Mouse (Mus musculus) bone marrow macrophage, adult 2 months (primary cell): Measurements from ENCODE around the gene Slc15a5. TPM values are rescaled to one million over a fixed set of nuclear protein-coding genes. Genes with fewer than 3 reads are reported as not detected.

Experiments used
- H3K27ac ChIP-seq: 2 replicates; pipeline ENCODE4 v1.5.1; 2012; ENCODE audit warnings: low read depth, low read length; ENCODE audit not compliant: insufficient read depth
- H3K4me1 ChIP-seq: 2 replicates; pipeline ENCODE4 v1.6.1; 2012; ENCODE audit warnings: low read length; ENCODE audit not compliant: control insufficient read depth, insufficient read depth
- H3K4me3 ChIP-seq: 2 replicates; pipeline ENCODE4 v1.5.1; 2012; ENCODE audit warnings: mild to moderate bottlenecking, low read length, moderate library complexity; ENCODE audit not compliant: insufficient read depth
- CTCF ChIP-seq: IDR thresholded peaks from 2 replicates; pipeline ENCODE4 v1.5.1; 2012; ENCODE audit warnings: low read depth, mild to moderate bottlenecking, low read length, moderate library complexity
- POLR2A ChIP-seq: IDR thresholded peaks from 2 replicates; pipeline ENCODE4 v1.6.1; 2012; ENCODE audit warnings: mild to moderate bottlenecking, low read depth, low read length, borderline replicate concordance
- polyA plus RNA-seq: library from polyadenylated mRNA; stranded (reverse); fragments of >200 nt; gene quantifications from 2 replicates; pipeline ENCODE4 v1.2.4, GENCODE M21; 2012; ENCODE audit not compliant: missing spikeins, insufficient read depth, insufficient read length

Gene Slc15a5
- polyA plus RNA-seq, 1 experiment, result not detected

DNA sequence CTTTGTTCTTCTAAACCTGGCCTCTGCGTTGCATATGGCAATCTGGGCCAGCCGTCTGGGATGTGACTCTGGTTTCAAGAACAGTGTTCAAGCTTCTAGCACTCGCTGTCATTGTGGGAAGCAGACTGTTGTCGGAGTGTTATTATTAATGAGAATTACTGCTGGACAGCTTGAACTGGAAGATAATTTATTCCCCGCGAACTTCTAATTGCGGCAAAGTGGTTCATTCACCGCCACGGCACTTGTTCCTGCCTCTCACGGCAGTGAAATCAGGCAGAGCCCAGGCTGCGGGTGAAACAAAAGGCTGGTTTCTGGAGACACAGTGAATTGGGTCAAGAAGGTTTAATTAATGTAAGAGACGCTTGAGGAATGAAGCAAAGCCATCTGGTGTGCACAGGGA is 99.9 kb downstream of the Slc15a5 start:
- Histone ChIP-seq H3K4me3 (no peak overlapping the region), H3K4me1 (no peaks in the 10 kb centered on the region), H3K27ac (no peak overlapping the region)
- no peak for TF ChIP-seq CTCF
- TF ChIP-seq POLR2A, result no peak

DNA sequence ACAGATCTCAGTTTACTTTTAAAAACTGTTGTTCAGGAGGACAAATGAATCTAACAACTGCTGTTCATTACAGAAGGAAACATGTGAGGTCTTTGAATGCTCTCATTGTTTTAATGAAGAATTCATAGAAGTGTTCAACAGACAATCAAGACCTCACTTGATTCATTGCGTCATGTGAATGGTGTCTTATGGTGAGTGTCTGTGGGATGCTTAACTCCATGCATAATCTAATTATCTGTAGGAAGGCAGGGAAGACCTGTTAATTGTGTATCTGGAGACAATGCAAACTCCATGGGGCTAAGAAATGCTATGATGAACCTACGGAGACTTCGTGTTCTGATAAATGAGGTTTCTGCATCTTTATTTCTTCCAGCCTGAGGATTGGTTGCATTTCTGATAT is 103.7 kb downstream of the Slc15a5 start:
- Histone ChIP-seq H3K4me1 (no peaks in the 10 kb centered on the region), H3K4me3 (no peak overlapping the region), H3K27ac (no peak overlapping the region)
- TF ChIP-seq POLR2A, result no peak
- no peak for TF ChIP-seq CTCF

DNA sequence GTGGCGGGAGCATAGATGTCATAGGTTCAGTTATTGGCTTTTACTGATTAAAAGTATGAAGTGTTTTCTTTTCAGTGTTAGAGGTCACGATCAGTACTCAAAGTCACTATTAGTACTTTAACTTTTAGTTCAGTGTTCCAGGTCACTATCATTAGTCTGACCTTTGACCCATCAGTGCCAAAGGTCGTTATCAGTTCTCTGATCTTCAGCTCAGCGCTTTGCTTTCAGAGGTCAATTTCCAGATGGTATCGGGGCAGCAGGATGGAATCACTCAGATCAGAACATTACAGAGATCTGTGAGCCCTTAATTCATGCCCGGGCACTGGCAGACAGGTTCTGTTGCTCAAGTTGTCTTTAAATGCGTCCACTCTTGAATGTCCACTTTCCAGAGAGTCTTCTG is 116.0 kb downstream of the Slc15a5 start:
- H3K4me3 ChIP-seq, result no peak overlapping the region
- H3K27ac ChIP-seq, result no peak overlapping the region
- no peaks in the 10 kb centered on the region for H3K4me1 ChIP-seq
- no peak for TF ChIP-seq CTCF
- TF ChIP-seq POLR2A, result no peak

DNA sequence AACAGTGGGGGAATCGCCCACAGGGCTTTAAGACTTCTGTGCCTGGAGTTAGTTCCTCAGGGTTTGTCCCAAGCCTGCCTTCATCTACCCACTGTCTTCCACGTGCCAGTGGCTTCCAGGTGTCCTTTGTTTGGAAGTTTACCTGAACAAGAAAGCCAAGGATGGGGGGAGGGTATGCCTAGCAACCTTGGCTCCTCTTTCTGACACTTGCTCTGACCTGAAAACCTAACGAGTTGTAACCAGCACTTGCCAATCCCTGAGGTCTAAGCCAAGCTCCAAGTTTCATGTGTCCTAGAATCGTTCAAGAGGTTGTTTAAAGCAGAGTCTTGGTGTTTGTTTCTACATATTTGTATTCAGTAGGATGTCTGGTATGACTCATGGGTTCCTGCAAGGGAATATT is 116.9 kb downstream of the Slc15a5 start:
- no peak overlapping the region for H3K4me3 ChIP-seq
- TF ChIP-seq POLR2A (no peak), CTCF (no peak)
- no peak overlapping the region for H3K27ac ChIP-seq
- no peaks in the 10 kb centered on the region for H3K4me1 ChIP-seq

DNA sequence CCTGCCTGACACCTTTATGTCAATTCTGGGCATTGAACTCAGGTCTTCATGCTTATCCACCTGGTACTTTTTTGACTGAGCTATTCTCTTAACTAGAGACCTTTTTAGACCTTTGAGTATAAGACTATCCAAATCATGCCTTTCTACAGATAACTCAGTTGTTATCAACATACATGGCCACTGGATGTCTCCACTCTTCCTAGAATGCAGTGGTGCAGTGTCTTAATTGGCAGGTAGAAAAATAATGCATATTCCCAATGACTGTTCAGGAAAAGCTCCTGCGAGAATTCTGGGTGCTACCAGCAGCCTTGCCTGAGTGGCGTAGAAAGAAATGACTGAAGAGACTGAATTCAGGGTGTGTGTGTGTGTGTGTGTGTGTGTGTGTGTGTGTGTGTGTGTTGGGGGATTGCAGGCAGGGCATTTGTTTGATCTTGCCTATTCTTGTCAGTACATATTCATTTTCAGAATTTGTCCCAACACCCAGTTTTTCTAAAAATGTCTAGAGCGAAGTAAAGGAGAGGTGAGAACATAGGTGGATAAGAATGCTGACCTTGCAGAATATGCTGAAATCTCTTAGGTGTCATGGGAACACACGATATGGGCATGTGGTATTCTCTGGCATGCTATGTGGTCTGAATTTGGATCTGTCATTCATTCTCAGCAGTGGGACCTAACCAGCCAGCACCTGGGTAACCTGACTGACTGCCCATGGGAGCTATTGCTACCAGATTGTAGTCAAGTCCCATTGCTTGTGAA is 119.5 kb downstream of the Slc15a5 start:
- Histone ChIP-seq H3K4me3 (no peak overlapping the region), H3K4me1 (no peaks in the 10 kb centered on the region), H3K27ac (no peak overlapping the region)
- TF ChIP-seq CTCF, result no peak
- no peak for TF ChIP-seq POLR2A

DNA sequence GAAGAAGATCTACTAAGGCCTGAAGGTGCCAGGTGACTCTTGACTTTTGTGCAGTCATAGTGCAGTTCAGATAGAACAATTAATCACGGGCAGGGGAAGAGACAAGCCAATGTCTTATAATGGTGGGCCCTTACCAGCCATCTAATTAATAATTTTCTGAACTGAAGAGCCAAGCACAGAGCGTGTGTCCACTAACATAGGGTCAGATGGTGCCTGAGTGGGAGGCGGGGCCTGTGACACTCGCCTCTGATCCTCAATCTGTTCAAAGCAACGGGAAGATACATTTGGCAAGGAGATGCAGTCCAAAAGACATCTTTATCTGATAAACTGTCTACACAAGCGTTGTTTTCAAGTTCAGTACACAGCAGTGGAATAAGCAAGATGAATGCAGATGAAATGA is 122.1 kb downstream of the Slc15a5 start:
- no peak for TF ChIP-seq POLR2A
- no peak for TF ChIP-seq CTCF
- Histone ChIP-seq H3K4me1 (no peaks in the 10 kb centered on the region), H3K4me3 (no peak overlapping the region), H3K27ac (no peak overlapping the region)

DNA sequence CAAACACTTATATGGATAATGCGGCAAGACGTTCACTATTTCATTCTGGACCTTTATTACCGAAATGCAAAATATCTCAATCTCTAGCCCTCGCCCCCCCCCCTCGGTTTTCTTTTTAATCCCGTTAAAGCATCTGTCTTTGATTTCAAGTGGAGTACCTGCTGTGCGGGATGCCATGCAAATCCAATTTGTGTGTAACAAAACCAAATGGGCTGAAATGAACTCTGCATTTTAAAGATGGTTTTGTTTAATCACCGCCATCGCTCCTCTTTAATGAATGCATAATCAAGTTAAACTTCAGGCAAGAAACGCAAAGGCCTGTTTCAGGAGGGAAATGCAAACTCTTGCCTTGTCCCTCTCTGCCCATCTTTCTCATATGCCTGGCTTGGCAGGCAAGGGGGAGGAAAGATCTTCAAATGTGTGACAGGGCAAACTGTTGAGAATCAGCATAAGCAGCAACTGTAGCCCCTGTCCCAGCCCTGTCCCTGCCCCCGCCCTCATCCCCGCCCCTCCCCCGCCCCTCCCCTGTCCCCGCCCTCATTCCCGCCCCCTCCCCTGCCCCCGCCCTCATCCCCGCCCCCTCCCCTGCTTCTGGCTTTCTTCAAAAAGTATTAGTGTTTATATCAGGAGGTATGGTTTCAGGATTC is 122.8 kb downstream of the Slc15a5 start:
- no peak overlapping the region for H3K27ac ChIP-seq
- no peaks in the 10 kb centered on the region for H3K4me1 ChIP-seq
- H3K4me3 ChIP-seq, result no peak overlapping the region
- TF ChIP-seq CTCF (no peak), POLR2A (no peak)

DNA sequence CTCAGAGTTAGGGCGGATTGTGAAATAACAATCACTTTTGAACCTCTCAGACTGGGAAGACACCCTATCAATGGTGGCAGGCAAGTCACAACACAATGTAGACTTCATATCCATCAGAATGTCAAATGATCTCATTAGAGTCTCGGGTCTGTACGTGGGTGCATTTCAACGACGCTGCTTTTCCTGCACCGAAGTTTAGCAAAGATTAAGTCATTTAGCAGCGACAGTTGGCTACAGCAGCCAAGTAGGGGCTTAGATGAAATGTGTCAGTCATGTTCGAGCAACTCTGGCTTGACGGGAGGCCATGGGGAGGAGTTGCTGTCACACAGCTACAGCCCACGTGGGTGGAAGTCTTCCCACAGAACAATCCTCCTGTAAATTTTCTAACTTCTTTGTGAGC is 133.2 kb downstream of the Slc15a5 start:
- TF ChIP-seq CTCF, result no peak
- no peak overlapping the region for H3K27ac ChIP-seq
- H3K4me3 ChIP-seq, result no peak overlapping the region
- H3K4me1 ChIP-seq, result no peaks in the 10 kb centered on the region

DNA sequence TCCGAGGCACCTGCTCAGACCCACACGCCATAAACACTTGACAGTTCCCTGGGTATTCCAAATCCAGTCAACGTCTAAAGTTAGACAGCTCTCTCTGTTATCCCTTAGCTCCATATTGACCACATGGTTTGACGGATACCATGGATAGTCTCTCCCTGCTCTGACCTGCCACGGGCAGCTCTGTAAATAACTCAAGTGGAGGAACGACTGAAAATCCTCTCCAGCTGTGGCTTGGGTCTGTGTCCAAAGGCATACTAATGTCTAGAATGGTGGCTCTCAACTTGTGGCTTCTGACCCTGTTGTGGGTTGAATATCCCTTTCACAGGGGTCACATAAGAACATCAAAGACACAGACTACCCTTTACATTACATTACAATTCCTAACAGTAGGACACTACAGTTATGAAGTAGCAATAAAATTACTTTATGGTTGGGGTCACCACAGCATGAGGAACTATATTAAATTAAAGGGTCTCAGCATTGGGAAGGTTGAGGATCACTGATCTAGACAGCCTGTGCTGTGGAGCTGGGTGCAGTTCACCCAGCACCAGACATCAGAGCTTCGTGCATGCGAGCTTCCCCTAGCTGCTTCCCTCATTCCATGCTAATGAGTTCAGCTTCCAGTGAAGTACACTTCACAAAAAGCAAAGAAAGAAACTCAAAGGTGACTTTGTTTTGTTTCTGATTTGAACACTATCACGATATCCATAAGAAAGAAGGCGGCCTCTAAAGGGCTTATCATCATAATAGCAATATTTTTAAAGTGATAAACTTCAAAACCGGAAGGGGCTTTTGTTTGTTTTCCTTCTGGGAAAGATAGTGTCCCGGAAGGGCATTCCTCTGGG is 139.1 kb downstream of the Slc15a5 start:
- Histone ChIP-seq H3K4me3 (no peak overlapping the region), H3K4me1 (no peaks in the 10 kb centered on the region), H3K27ac (no peak overlapping the region)
- TF ChIP-seq CTCF (no peak), POLR2A (no peak)

DNA sequence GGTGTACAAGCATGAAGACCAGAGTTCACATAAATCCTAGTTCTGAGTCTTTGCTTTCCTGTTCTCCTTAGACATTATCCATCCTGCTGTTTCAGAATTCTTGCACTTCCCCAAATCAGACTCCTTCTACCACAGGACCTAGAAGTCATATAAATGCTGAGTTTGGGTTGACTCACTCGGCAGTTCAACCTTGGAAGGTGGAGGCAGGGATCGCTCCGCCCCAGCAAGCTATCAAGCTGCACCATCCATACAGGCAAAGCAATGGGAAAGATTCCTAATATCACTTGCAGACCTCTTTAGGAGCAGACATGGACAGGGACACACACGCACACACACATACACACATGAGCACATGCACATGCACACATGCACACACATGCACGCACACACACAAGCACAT is 142.2 kb downstream of the Slc15a5 start:
- Histone ChIP-seq H3K4me3 (no peak overlapping the region), H3K27ac (no peak overlapping the region), H3K4me1 (no peaks in the 10 kb centered on the region)
- TF ChIP-seq CTCF (no peak), POLR2A (no peak)
